Mouse (Mus musculus): ENCODE measurements around the gene Cilp.

GRCm38 (mm10) chr9:65299650-65300049 is 34.7 kb downstream of the Cilp start:
- TF ChIP-seq TAL1 (IDR thresholded peaks at IDR 0.05; ENCODE audit: low read length): no peak
- no peak for TF ChIP-seq GATA1 (IDR thresholded peaks at IDR 0.05; ENCODE audit: low read length)
